Comparison of ENCODE assay signal across 32 mouse cellular contexts in genomic region chr7:122167203-122167602, GRCm38 (mm10). TPM values are rescaled to one million over a fixed set of nuclear protein-coding genes. Genes with fewer than 3 reads are reported as not detected.
"Had no signal": no experiment of that assay in that cellular context is flagged by ENCODE, and none has a peak within 500 bp of the region (broad histone marks: within the 10 kb centered on the region; RNA-seq: fewer than 3 reads in every experiment).

No protein-coding gene starts in this region.

- H3K4me3 ChIP-seq: limb, embryonic 10.5 days; limb, embryonic 12.5 days; limb, embryonic 13.5 days; limb, embryonic 15.5 days; liver, embryonic 12.5 days; liver, embryonic 13.5 days; liver, embryonic 15.5 days; lung, embryonic 15.5 days; megakaryocyte, embryonic 14.5 days; midbrain, embryonic 10.5 days; midbrain, embryonic 12.5 days; midbrain, embryonic 13.5 days; midbrain, embryonic 15.5 days had no signal

- H3K27ac ChIP-seq: limb, embryonic 10.5 days; limb, embryonic 12.5 days; limb, embryonic 13.5 days; limb, embryonic 15.5 days; liver, embryonic 12.5 days; liver, embryonic 13.5 days; liver, embryonic 14.5 days; liver, embryonic 15.5 days; lung, embryonic 15.5 days; macrophage; midbrain, embryonic 10.5 days; midbrain, embryonic 12.5 days; midbrain, embryonic 13.5 days; midbrain, embryonic 15.5 days had no signal

- H3K4me1 ChIP-seq: limb, embryonic 10.5 days; midbrain, embryonic 13.5 days; midbrain, embryonic 15.5 days had no signal

- H3K27me3 ChIP-seq: limb, embryonic 12.5 days; limb, embryonic 13.5 days; limb, embryonic 15.5 days; liver, embryonic 12.5 days; liver, embryonic 13.5 days; liver, embryonic 15.5 days; lung, embryonic 15.5 days; megakaryocyte, embryonic 14.5 days; midbrain, embryonic 12.5 days; midbrain, embryonic 13.5 days; midbrain, embryonic 15.5 days had no signal

- H3K36me3 ChIP-seq: midbrain, embryonic 15.5 days had no signal

- DNase-seq: left cerebral cortex, postnatal 4 days; liver; liver, embryonic 13.5 days; liver, postnatal 0 days; lung, adult 18-20 months; lung, adult 2 months; lung, embryonic 14.5 days; lung, postnatal 10 days; lung, postnatal 14 days; lung, postnatal 36 days; lung, postnatal 4 days; midbrain, embryonic 14.5 days had no signal

- H3K9me3 ChIP-seq: limb, embryonic 10.5 days; limb, embryonic 12.5 days; limb, embryonic 13.5 days; limb, embryonic 15.5 days; liver, embryonic 12.5 days; liver, embryonic 13.5 days; liver, embryonic 15.5 days; lung, embryonic 15.5 days; megakaryocyte, embryonic 14.5 days; midbrain, embryonic 10.5 days; midbrain, embryonic 12.5 days; midbrain, embryonic 13.5 days; midbrain, embryonic 15.5 days had no signal

- H3K4me2 ChIP-seq: limb, embryonic 12.5 days; limb, embryonic 13.5 days; limb, embryonic 15.5 days; liver, embryonic 11.5 days; liver, embryonic 12.5 days; liver, embryonic 13.5 days; liver, embryonic 15.5 days; lung, embryonic 14.5 days; lung, embryonic 15.5 days; midbrain, embryonic 11.5 days; midbrain, embryonic 12.5 days; midbrain, embryonic 13.5 days; midbrain, embryonic 15.5 days had no signal

RNA-seq across cellular contexts. Expression of gene Ern2, which starts 18.8 kb away (rescaled TPM):
- polyA plus RNA-seq: limb, embryonic 10.5 days; limb, embryonic 11.5 days; limb, embryonic 14.5 days; limb, embryonic 15.5 days; liver, embryonic 11.5 days; liver, embryonic 13.5 days; liver, embryonic 14.5 days; liver, embryonic 15.5 days; liver, embryonic 16.5 days; liver, postnatal 0 days; lung, embryonic 14.5 days; macrophage; midbrain, embryonic 10.5 days had no signal

RNA-seq across cellular contexts. Expression of gene Chp2, which starts 52.1 kb away (rescaled TPM):
- polyA plus RNA-seq: limb, embryonic 10.5 days; limb, embryonic 11.5 days; limb, embryonic 12.5 days; limb, embryonic 13.5 days; liver, embryonic 11.5 days; midbrain, embryonic 10.5 days; neural tube, embryonic 11.5 days had no signal
